9 mouse cellular contexts compared by ENCODE assay signal in genomic region chr7:29314844-29315628, GRCm38 (mm10). TPM values are rescaled to one million over a fixed set of nuclear protein-coding genes. Genes with fewer than 3 reads are reported as not detected.
A peak's percentile ranks its signal among the peaks of the same experiment; 100 is the strongest.
DNase-seq lines count a peak whose midpoint lies in the region; ATAC-seq lines count a peak whose summit lies in the region.
"Had no signal": no experiment of that assay in that cellular context is flagged by ENCODE, and none has a peak within 500 bp of the region (broad histone marks: within the 10 kb centered on the region; RNA-seq: fewer than 3 reads in every experiment).

No protein-coding gene starts in this region.

- H3K36me3 ChIP-seq in limb, embryonic 12.5 days = peaks cover 26% of the 10 kb centered on the region

- peaks cover 82% of the 10 kb centered on the region for H3K4me1 ChIP-seq in limb, embryonic 12.5 days (replicated peaks)

- no peak overlapping the region for H3K4me2 ChIP-seq in limb, embryonic 12.5 days

- no peak overlapping the region for H3K9ac ChIP-seq in limb, embryonic 12.5 days (replicated peaks)
- H3K9ac ChIP-seq: liver, embryonic 14.5 days had no signal

- peak overlapping the region; percentile 97 for H3K27ac ChIP-seq in limb, embryonic 12.5 days
- H3K27ac ChIP-seq: liver, embryonic 14.5 days had no signal

- no peak for ATAC-seq in limb, embryonic 12.5 days (ENCODE audit: insufficient number of reproducible peaks, insufficient read depth, low FRiP score, low TSS enrichment, low read depth)

- WGBS in limb, embryonic 12.5 days = 85% methylated on average over 13 of the region's 13 CpGs

- H3K4me3 ChIP-seq in limb, embryonic 12.5 days (replicated peaks) = no peak overlapping the region

- no peaks in the 10 kb centered on the region for H3K27me3 ChIP-seq in limb, embryonic 12.5 days

- no peaks in the 10 kb centered on the region for H3K9me3 ChIP-seq in limb, embryonic 12.5 days

- DNase-seq in retina, postnatal 1 day = peak; percentile 76
- no peak for DNase-seq in retina, embryonic 14.5 days (ENCODE audit: low spot score)
- peak; percentile 50 to 79 for DNase-seq in frontal cortex, postnatal 10 days (ENCODE audit: low spot score in 2 of 2)
- DNase-seq in right cerebral cortex, postnatal 25 days = peak; percentile 79
- DNase-seq in ovary, postnatal 10 days (ENCODE audit: low spot score) = no peak
- DNase-seq in urinary bladder, adult 18-20 months (ENCODE audit: low spot score in 2 of 2) = no peak
- DNase-seq in spleen, postnatal 36 days (ENCODE audit: low spot score in 2 of 2) = no peak

RNA-seq across cellular contexts. Expression of gene Dpf1, which starts 11.3 kb away (rescaled TPM):
- polyA plus RNA-seq in limb, embryonic 12.5 days (2016; fragmentation: Nextera tagmentation; extraction: Ambion mirVana) = 22.4 and 23.7 TPM in 2 replicates

RNA-seq across cellular contexts. Expression of gene Ppp1r14a, which starts 25.9 kb away (rescaled TPM):
- 7.6 and 8.0 TPM in 2 replicates for polyA plus RNA-seq in limb, embryonic 12.5 days (2016; fragmentation: Nextera tagmentation; extraction: Ambion mirVana)

RNA-seq across cellular contexts. Expression of gene Spint2, which starts 33.3 kb away (rescaled TPM):
- 106 and 107 TPM in 2 replicates for polyA plus RNA-seq in limb, embryonic 12.5 days (2016; fragmentation: Nextera tagmentation; extraction: Ambion mirVana)

Comparison
In these comparisons a context has a peak if more than half of its experiments do, and no peak if none do; other contexts are left out.
1. DNase-seq: peak in retina, postnatal 1 day (single experiment), frontal cortex, postnatal 10 days (2 of 2) and right cerebral cortex, postnatal 25 days (single experiment); none in retina, embryonic 14.5 days (single experiment), ovary, postnatal 10 days (single experiment), urinary bladder, adult 18-20 months (0 of 2) and spleen, postnatal 36 days (0 of 2).